Mouse (Mus musculus) spleen, adult 2 months (tissue): Measurements from ENCODE around the gene Enpp6.

Source experiments
- CTCF ChIP-seq: fragments of 200-500 bp; IDR thresholded peaks from 2 replicates; pipeline ENCODE4 v1.5.1; 2011; ENCODE audit warnings: mild to moderate bottlenecking, inconsistent platforms; ENCODE audit not compliant: insufficient read depth, insufficient read length, insufficient replicate concordance; ENCODE audit errors: extremely low read depth
- POLR2A ChIP-seq: fragments of 200-500 bp; IDR thresholded peaks from 2 replicates; pipeline ENCODE4 v1.6.1; 2011; ENCODE audit warnings: low read depth, low read length, inconsistent platforms

GRCm38 (mm10) chr8:47036501-47036900, 49.8 kb downstream of the Enpp6 start:
- no peak for TF ChIP-seq CTCF
- TF ChIP-seq POLR2A: no peak
